In genomic region chr4:25313767-25314166, GRCm38 (mm10) we compare ENCODE assay signal across 16 mouse cellular contexts. TPM values are rescaled to one million over a fixed set of nuclear protein-coding genes. Genes with fewer than 3 reads are reported as not detected.
A peak's percentile ranks its signal among the peaks of the same experiment; 100 is the strongest.
DNase-seq lines count a peak whose midpoint lies in the region; ATAC-seq lines count a peak whose summit lies in the region.
"Had no signal": no experiment of that assay in that cellular context is flagged by ENCODE, and none has a peak within 500 bp of the region (broad histone marks: within the 10 kb centered on the region; RNA-seq: fewer than 3 reads in every experiment).

No protein-coding gene starts in this region.

- ATAC-seq in cerebellum, adult (ENCODE audit: insufficient number of reproducible peaks, low FRiP score, low TSS enrichment), result no peak
- ATAC-seq in frontal cortex, adult (ENCODE audit: low TSS enrichment), result peak; percentile 87
- ATAC-seq: activated CD4-positive, CD25-positive, alpha-beta regulatory T cell, adult 4 months; liver, embryonic 12.5 days; midbrain, embryonic 16.5 days had no signal

- intact Hi-C loops in heart, postnatal 14 days (cut with DNase I), result no loop called here

- peak; percentile 79 to 86 for DNase-seq in cerebellum, postnatal 10 days
- no peak for DNase-seq in frontal cortex, postnatal 10 days (ENCODE audit: low spot score in 2 of 2)
- peak; percentile 1 for DNase-seq in retina, embryonic 14.5 days (ENCODE audit: low spot score)
- no peak for DNase-seq in retina, postnatal 1 day
- DNase-seq in gonadal fat pad, adult 2 months (ENCODE audit: low read depth), result peak; percentile 27
- DNase-seq in heart, postnatal 14 days, result no peak
- DNase-seq: adrenal gland, postnatal 25 days; heart, postnatal 36 days; kidney, adult 2 months; kidney, postnatal 36 days; right cerebral cortex, postnatal 25 days had no signal

RNA-seq across cellular contexts. Expression of gene Ufl1, which starts 32.1 kb away (rescaled TPM):
- 5.5 and 9.5 TPM in 2 replicates for polyA plus RNA-seq in gonadal fat pad, adult 2 months (2012; rRNA removed)
- total RNA-seq in heart, postnatal 14 days (2021), result 10 to 100 TPM; 27.7 to 30.2 TPM

Comparison
In these comparisons a context has a peak if more than half of its experiments do, and no peak if none do; other contexts are left out.
1. DNase-seq: peak in cerebellum, postnatal 10 days (2 of 2), retina, embryonic 14.5 days (single experiment) and gonadal fat pad, adult 2 months (single experiment); none in frontal cortex, postnatal 10 days (0 of 2), retina, postnatal 1 day (single experiment) and heart, postnatal 14 days (0 of 2).